Mouse (Mus musculus): ENCODE results near the gene Fblim1. TPM values are rescaled to one million over a fixed set of nuclear protein-coding genes. Genes with fewer than 3 reads are reported as not detected.

Fblim1 gene
- polyA plus RNA-seq, 2 experiments from 2014 or later = 0.13 TPM; not detected in 1

- peak; percentile 85 for ATAC-seq
These were observed 19.3 kb upstream of the Fblim1 start for GRCm38 (mm10) chr4:141624983-141625773.

- ATAC-seq = no peak
These were observed 18.2 kb upstream of the Fblim1 start for GRCm38 (mm10) chr4:141624134-141624533.

GRCm38 (mm10) chr4:141623666-141624065 lies 17.8 kb upstream of the Fblim1 start, which contains the start of gene Slc25a34:
Gene Slc25a34, minus strand, starts transcription at chr4:141623821.
- no peak for ATAC-seq

- no peak for ATAC-seq
These were observed 17.1 kb upstream of the Fblim1 start for GRCm38 (mm10) chr4:141623037-141623436.

GRCm38 (mm10) chr4:141622580-141622979 lies 16.7 kb upstream of the Fblim1 start:
- ATAC-seq = no peak

- no peak for ATAC-seq
These were observed 16.2 kb upstream of the Fblim1 start for GRCm38 (mm10) chr4:141622091-141622490.

GRCm38 (mm10) chr4:141621297-141621696 lies 15.4 kb upstream of the Fblim1 start:
- ATAC-seq = no peak

GRCm38 (mm10) chr4:141619299-141619883 lies 13.5 kb upstream of the Fblim1 start:
- no peak for ATAC-seq

GRCm38 (mm10) chr4:141618565-141619243 lies 12.8 kb upstream of the Fblim1 start, which contains the start of gene Tmem82:
Gene Tmem82, minus strand, starts transcription at chr4:141618633.
- ATAC-seq = peak; percentile 80

GRCm38 (mm10) chr4:141617863-141618564 lies 12.1 kb upstream of the Fblim1 start:
- no peak for ATAC-seq

- ATAC-seq = peak; percentile 69
These were observed 11.4 kb upstream of the Fblim1 start for GRCm38 (mm10) chr4:141617299-141617698.

GRCm38 (mm10) chr4:141616811-141617210 lies 10.9 kb upstream of the Fblim1 start:
- ATAC-seq = no peak

GRCm38 (mm10) chr4:141614946-141615345 lies 9.1 kb upstream of the Fblim1 start:
- no peak for ATAC-seq

- no peak for ATAC-seq
These were observed 3.6 kb upstream of the Fblim1 start for GRCm38 (mm10) chr4:141609538-141609937.

- ATAC-seq = no peak
These were observed 475 bp downstream of the Fblim1 start for GRCm38 (mm10) chr4:141605421-141605820.

GRCm38 (mm10) chr4:141604493-141604892 lies 1.4 kb downstream of the Fblim1 start:
- ATAC-seq = no peak

GRCm38 (mm10) chr4:141603921-141604320 lies 2.0 kb downstream of the Fblim1 start:
- no peak for ATAC-seq

GRCm38 (mm10) chr4:141602523-141603223 lies 3.2 kb downstream of the Fblim1 start:
- no peak for ATAC-seq

- ATAC-seq = no peak
These were observed 4.6 kb downstream of the Fblim1 start for GRCm38 (mm10) chr4:141601148-141601862.

- no peak for ATAC-seq
These were observed 5.5 kb downstream of the Fblim1 start for GRCm38 (mm10) chr4:141600364-141600763.
